8 mouse cellular contexts compared by ENCODE assay signal in the genomic region with DNA sequence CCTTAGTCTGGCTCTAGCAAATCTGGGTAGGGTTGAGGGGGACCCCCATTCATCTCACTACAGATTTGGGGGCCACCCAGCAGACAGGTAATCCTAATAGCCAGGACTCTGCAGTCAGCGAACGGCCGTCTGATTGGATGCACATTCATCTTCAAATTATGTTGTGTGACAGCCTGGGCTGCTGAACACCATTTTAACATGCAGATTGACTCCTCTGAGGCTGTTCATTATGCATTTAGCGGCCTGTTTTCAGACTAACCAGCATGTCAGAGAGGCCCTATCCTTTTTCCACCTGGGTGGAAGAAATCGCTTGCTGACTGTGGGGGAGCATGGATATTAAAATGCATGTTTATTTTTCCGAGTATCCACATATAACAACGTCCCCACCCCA.
DNase-seq lines count a peak whose midpoint lies in the region; ATAC-seq and TF ChIP-seq lines count a peak whose summit lies in the region.

No protein-coding gene starts in this region.

- no peaks in the 10 kb centered on the region for H3K27me3 ChIP-seq in lung, postnatal 0 days (replicated peaks; ENCODE audit: insufficient read depth, low read length)
- H3K27me3 ChIP-seq in limb, embryonic 14.5 days (ENCODE audit: control insufficient read depth, insufficient read depth, low read length), result no peaks in the 10 kb centered on the region
- H3K27me3 ChIP-seq in stomach, postnatal 0 days (ENCODE audit: control insufficient read depth, insufficient read depth, low read length), result no peaks in the 10 kb centered on the region

- peak overlapping the region; percentile 72 for H3K27ac ChIP-seq in gastrocnemius, adult 2 months
- H3K27ac ChIP-seq in lung, postnatal 0 days (ENCODE audit: low read length), result peak overlapping the region; percentile 11
- H3K27ac ChIP-seq in limb, embryonic 14.5 days (replicated peaks; ENCODE audit: low read depth, low read length), result peak overlapping the region; percentile 71
- H3K27ac ChIP-seq in stomach, postnatal 0 days (replicated peaks), result peak overlapping the region; percentile 67; the same call in 1 of the 2 replicates

- peaks cover 19% of the 10 kb centered on the region for H3K4me1 ChIP-seq in lung, postnatal 0 days (ENCODE audit: insufficient read depth, low read depth, low read length)
- peaks cover 18% of the 10 kb centered on the region for H3K4me1 ChIP-seq in limb, embryonic 14.5 days (ENCODE audit: control insufficient read depth, insufficient read depth, low read length)
- no peaks in the 10 kb centered on the region; the same call in 1 of the 2 replicates for H3K4me1 ChIP-seq in stomach, postnatal 0 days (replicated peaks; ENCODE audit: control insufficient read depth, insufficient read depth)

- H3K9ac ChIP-seq in lung, postnatal 0 days (replicated peaks; ENCODE audit: low read depth), result no peak overlapping the region
- H3K9ac ChIP-seq in limb, embryonic 14.5 days (ENCODE audit: low read depth, low read length, severe bottlenecking), result no peak overlapping the region
- H3K9ac ChIP-seq in stomach, postnatal 0 days (ENCODE audit: low read length), result no peak overlapping the region; the same call in 1 of the 2 replicates

- intact Hi-C loops in gastrocnemius, adult 2 months (cut with DNase I), result loop anchor here (2.0 kb wide), 1 partner anchor 41 kb away; no protein-coding TSS in a partner anchor
- intact Hi-C loops in gastrocnemius, postnatal 14 days (cut with DNase I; ENCODE audit: low total_unique reads), result no loop called here

- no peak for TF ChIP-seq POLR2A in limb, embryonic 14.5 days (IDR thresholded peaks at IDR 0.05; ENCODE audit: borderline replicate concordance, extremely low read depth, insufficient read depth, insufficient read length)

- no peaks in the 10 kb centered on the region for H3K9me3 ChIP-seq in lung, postnatal 0 days (ENCODE audit: low read length)
- peaks cover 3% of the 10 kb centered on the region; the same call in 1 of the 2 replicates for H3K9me3 ChIP-seq in limb, embryonic 14.5 days (ENCODE audit: control insufficient read depth, low read length)
- H3K9me3 ChIP-seq in stomach, postnatal 0 days (ENCODE audit: control insufficient read depth, low read length), result no peaks in the 10 kb centered on the region

- ATAC-seq in lung, postnatal 0 days, result no peak
- 0 out of 2 replicates have a peak, but pooled peaks have one; percentile 7 for ATAC-seq in limb, embryonic 14.5 days (ENCODE audit: low FRiP score, low read depth)
- ATAC-seq in stomach, postnatal 0 days (ENCODE audit: low FRiP score, low TSS enrichment), result no peak

- no peak overlapping the region for H3K4me3 ChIP-seq in gastrocnemius, adult 2 months
- no peak overlapping the region for H3K4me3 ChIP-seq in lung, postnatal 0 days (ENCODE audit: low read depth, low read length)
- H3K4me3 ChIP-seq in limb, embryonic 14.5 days (replicated peaks; ENCODE audit: low read length), result no peak overlapping the region
- H3K4me3 ChIP-seq in stomach, postnatal 0 days (ENCODE audit: low read depth, low read length), result no peak overlapping the region

- DNase-seq in gastrocnemius, adult 2 months, result no peak
- no peak for DNase-seq in gastrocnemius, postnatal 14 days
- DNase-seq in lung, postnatal 0 days (ENCODE audit: low spot score), result no peak
- DNase-seq in lung, postnatal 25 days (ENCODE audit: low spot score), result no peak
- no peak for DNase-seq in limb, embryonic 14.5 days (ENCODE audit: low spot score)
- DNase-seq in stomach, postnatal 0 days (ENCODE audit: low spot score), result no peak
- no peak for DNase-seq in ovary, postnatal 36 days (ENCODE audit: low spot score)
- no peak for DNase-seq in cerebellum, adult 11 months

- no peaks in the 10 kb centered on the region for H3K36me3 ChIP-seq in lung, postnatal 0 days (ENCODE audit: insufficient read depth, low read length)
- H3K36me3 ChIP-seq in limb, embryonic 14.5 days (ENCODE audit: control insufficient read depth, insufficient read depth, low read length), result no peaks in the 10 kb centered on the region
- no peaks in the 10 kb centered on the region for H3K36me3 ChIP-seq in stomach, postnatal 0 days (ENCODE audit: control insufficient read depth, insufficient read depth, low read length)

- no peak for TF ChIP-seq EP300 in lung, postnatal 0 days (IDR thresholded peaks at IDR 0.05)
- no peak for TF ChIP-seq EP300 in stomach, postnatal 0 days (optimal IDR thresholded peaks at IDR 0.05)

- 32% methylated on average over 7 of the region's 7 CpGs for WGBS in lung, postnatal 0 days
- WGBS in limb, embryonic 14.5 days, result 39% methylated on average over 7 of the region's 7 CpGs
- WGBS in stomach, postnatal 0 days, result 30% methylated on average over 7 of the region's 7 CpGs

- no peak for TF ChIP-seq CTCF in gastrocnemius, adult 2 months (IDR thresholded peaks at IDR 0.05)
- no peak for TF ChIP-seq CTCF in lung, postnatal 0 days (IDR thresholded peaks at IDR 0.05)
- no peak for TF ChIP-seq CTCF in stomach, postnatal 0 days (IDR thresholded peaks at IDR 0.05; ENCODE audit: low read depth)

- no peak overlapping the region for H3K4me2 ChIP-seq in lung, postnatal 0 days (replicated peaks; ENCODE audit: low read depth, low read length)
- H3K4me2 ChIP-seq in limb, embryonic 14.5 days (replicated peaks; ENCODE audit: low read depth, low read length, severe bottlenecking), result no peak overlapping the region
- H3K4me2 ChIP-seq in stomach, postnatal 0 days (replicated peaks; ENCODE audit: low read depth), result 0 out of 2 replicates have a peak overlapping the region, but pooled peaks have one; percentile 3

Comparison
In these comparisons a context has a peak if more than half of its experiments do, and no peak if none do; other contexts are left out.
1. H3K27ac ChIP-seq: peak in every context shown above with its lines; median percentile 72 in gastrocnemius, adult 2 months; 71 in limb, embryonic 14.5 days; 67 in stomach, postnatal 0 days; 11 in lung, postnatal 0 days.